Mouse (Mus musculus) G1E-ER4 (cell line): ENCODE data around the gene Adad2. TPM values are rescaled to one million over a fixed set of nuclear protein-coding genes. Genes with fewer than 3 reads are reported as not detected.

ENCODE experiments used
- GATA1 ChIP-seq: IDR thresholded peaks from one replicate; pipeline ENCODE4 v1.8.0; 2012; ENCODE audit warnings: low read length, inconsistent platforms
- polyA plus RNA-seq: library from polyadenylated mRNA; stranded (reverse); fragments of >175 nt; gene quantifications from 2 replicates; pipeline ENCODE4 v1.2.3, GENCODE M21; 2012

Gene Adad2
- not detected in 2 replicates for polyA plus RNA-seq

GRCm38 (mm10) chr8:119612471-119612870, at the start of gene Adad2:
Adad2 (plus strand) TSS chr8:119612747.
- TF ChIP-seq GATA1, result no peak

GRCm38 (mm10) chr8:119563849-119564251, 48.7 kb upstream of the Adad2 start:
- TF ChIP-seq GATA1, result no peak

GRCm38 (mm10) chr8:119566367-119566766, 46.2 kb upstream of the Adad2 start:
- no peak for TF ChIP-seq GATA1

GRCm38 (mm10) chr8:119568251-119568650, 44.3 kb upstream of the Adad2 start:
- no peak for TF ChIP-seq GATA1

- no peak for TF ChIP-seq GATA1
These were observed 43.6 kb upstream of the Adad2 start for GRCm38 (mm10) chr8:119568951-119569350.

GRCm38 (mm10) chr8:119569881-119570280, 42.7 kb upstream of the Adad2 start:
- no peak for TF ChIP-seq GATA1

- TF ChIP-seq GATA1, result no peak
These were observed 41.4 kb upstream of the Adad2 start for GRCm38 (mm10) chr8:119571135-119571534.

- no peak for TF ChIP-seq GATA1
These were observed 40.1 kb upstream of the Adad2 start for GRCm38 (mm10) chr8:119572411-119572810.

GRCm38 (mm10) chr8:119574437-119575365, 37.8 kb upstream of the Adad2 start, which contains the start of the genes Hsdl1 and Dnaaf1:
Hsdl1 (minus strand) TSS chr8:119575183.
Dnaaf1 (plus strand) TSS chr8:119575235.
- no peak for TF ChIP-seq GATA1

GRCm38 (mm10) chr8:119575366-119575726, 37.2 kb upstream of the Adad2 start:
- TF ChIP-seq GATA1, result no peak

- no peak for TF ChIP-seq GATA1
These were observed 33.5 kb upstream of the Adad2 start for GRCm38 (mm10) chr8:119579096-119579495.

- peak; percentile 33 for TF ChIP-seq GATA1
These were observed 31.9 kb upstream of the Adad2 start for GRCm38 (mm10) chr8:119580441-119581161.

GRCm38 (mm10) chr8:119585901-119586300, 26.6 kb upstream of the Adad2 start:
- TF ChIP-seq GATA1, result no peak

GRCm38 (mm10) chr8:119588321-119588720, 24.2 kb upstream of the Adad2 start:
- no peak for TF ChIP-seq GATA1

GRCm38 (mm10) chr8:119588844-119589243, 23.7 kb upstream of the Adad2 start:
- TF ChIP-seq GATA1, result no peak

- no peak for TF ChIP-seq GATA1
These were observed 22.2 kb upstream of the Adad2 start for GRCm38 (mm10) chr8:119590348-119590747.
